Mouse (Mus musculus): ENCODE results near the gene Mrpl49. TPM values are rescaled to one million over a fixed set of nuclear protein-coding genes. Genes with fewer than 3 reads are reported as not detected.

Gene Mrpl49
- polyA plus RNA-seq (2011; ENCODE audit: insufficient read length, low read depth, missing spikeins) = 24.0 and 25.7 TPM in 2 replicates

DNA sequence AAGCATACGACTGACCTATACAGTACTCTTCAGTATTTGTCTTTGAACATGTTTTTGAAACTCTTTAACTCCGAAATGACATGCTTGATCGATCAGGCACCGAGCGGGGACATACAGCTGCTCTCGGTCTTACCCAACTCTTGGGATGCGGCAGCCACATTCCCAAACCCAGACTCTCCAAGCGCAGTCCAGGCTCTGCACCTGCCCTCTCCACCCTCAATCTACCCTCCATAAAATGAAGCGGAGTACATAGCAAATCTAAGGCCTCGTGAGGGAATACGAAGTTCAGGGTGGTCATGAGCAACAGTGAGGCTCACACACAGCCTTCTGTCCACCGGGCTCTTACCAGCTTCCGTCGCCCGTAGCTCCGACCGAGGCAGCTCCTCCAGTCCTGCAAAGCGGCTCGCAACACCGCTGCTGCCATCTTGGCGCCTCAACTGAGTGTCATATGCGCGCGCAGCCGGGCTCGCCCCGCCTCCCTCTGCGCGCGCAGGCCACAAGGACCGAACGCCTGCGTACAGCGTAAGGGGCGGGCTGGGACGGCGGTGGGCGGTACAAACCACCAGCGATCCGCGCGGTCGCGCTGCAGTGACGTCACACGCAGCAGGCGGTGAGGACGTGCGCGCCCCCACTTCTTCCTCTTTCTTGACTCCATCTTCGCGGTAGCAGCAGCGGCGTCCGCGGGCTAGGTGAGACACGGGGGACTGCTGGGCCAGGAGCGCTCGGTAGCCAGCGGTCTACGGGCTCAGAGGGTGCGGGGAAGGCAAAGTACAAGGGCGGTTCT is at the start of gene Mrpl49, which contains the start of gene Fau:
Gene Mrpl49 (minus strand): TSS at position 473 of the 784 bp plus-strand sequence.
Gene Fau (plus strand): TSS at position 532 of the 784 bp plus-strand sequence.
- Histone ChIP-seq H3K4me1 (ENCODE audit: control insufficient read depth, insufficient read depth, low read length) (peaks cover 4% of the 10 kb centered on the region; the same call in 1 of the 2 replicates), H3K4me3 (ENCODE audit: insufficient read depth, low read length) (peak within 1 kb of the TSS; percentile 88), H3K27ac (ENCODE audit: insufficient read depth, low read length) (peak within 1 kb of the TSS; percentile 44)
- TF ChIP-seq CTCF (IDR thresholded peaks at IDR 0.05; ENCODE audit: borderline replicate concordance, insufficient read depth, low read length) (no peak), POLR2A (IDR thresholded peaks at IDR 0.05; ENCODE audit: low read depth, low read length) (peak; percentile 94)

DNA sequence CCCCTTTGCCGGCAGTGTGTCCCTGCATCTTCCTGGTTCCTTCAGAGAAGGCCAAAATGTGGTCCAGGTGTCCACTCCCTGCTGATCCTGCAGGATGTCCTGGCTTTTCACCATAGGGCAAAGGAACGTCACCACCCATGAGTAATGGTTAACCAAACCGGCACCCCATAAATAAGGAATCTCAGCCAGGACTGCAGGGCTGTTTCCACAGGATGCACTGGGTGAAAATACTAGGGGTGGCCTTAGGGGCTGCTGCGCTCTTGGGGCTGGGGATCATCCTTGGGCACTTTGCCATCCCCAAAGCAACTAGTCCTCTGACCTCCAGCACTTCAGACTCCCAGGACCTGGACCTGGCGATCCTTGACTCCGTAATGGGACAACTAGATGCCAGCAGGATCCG is 48.0 kb upstream of the Mrpl49 start, which contains the start of gene Naaladl1:
Gene Naaladl1 (plus strand): TSS at position 197 of the 400 bp plus-strand sequence.
- Histone ChIP-seq H3K4me1 (ENCODE audit: control insufficient read depth, insufficient read depth, low read length) (no peaks in the 10 kb centered on the region), H3K4me3 (ENCODE audit: insufficient read depth, low read length) (no peak within 1 kb of the TSS), H3K27ac (ENCODE audit: insufficient read depth, low read length) (no peak within 1 kb of the TSS)
- no peak for TF ChIP-seq POLR2A (IDR thresholded peaks at IDR 0.05; ENCODE audit: low read depth, low read length)
- no peak for TF ChIP-seq CTCF (IDR thresholded peaks at IDR 0.05; ENCODE audit: borderline replicate concordance, insufficient read depth, low read length)

DNA sequence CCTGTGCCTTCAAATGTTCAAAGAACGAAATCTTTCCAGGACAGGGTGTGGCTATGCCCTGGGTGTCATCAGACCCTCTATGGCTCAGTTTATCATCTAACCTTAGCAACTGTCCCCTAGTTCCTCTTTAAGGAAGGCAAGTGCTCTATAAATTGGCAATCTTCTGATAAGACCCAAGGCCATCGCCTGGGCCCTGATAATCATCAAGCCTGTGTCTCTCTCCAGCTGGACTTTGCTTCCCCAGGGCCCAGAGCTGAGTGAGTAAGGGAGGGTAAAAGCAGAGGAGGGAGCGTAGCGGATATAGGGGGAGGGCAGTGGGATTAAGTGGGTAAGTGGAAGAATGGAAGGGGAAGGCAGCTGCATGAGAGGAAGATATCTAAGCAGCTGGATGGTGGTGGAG is 46.9 kb upstream of the Mrpl49 start:
- H3K4me1 ChIP-seq (ENCODE audit: control insufficient read depth, insufficient read depth, low read length) = no peaks in the 10 kb centered on the region
- no peak overlapping the region for H3K27ac ChIP-seq (ENCODE audit: insufficient read depth, low read length)
- TF ChIP-seq POLR2A (IDR thresholded peaks at IDR 0.05; ENCODE audit: low read depth, low read length) = no peak
- TF ChIP-seq CTCF (IDR thresholded peaks at IDR 0.05; ENCODE audit: borderline replicate concordance, insufficient read depth, low read length) = no peak
- no peak overlapping the region for H3K4me3 ChIP-seq (ENCODE audit: insufficient read depth, low read length)

DNA sequence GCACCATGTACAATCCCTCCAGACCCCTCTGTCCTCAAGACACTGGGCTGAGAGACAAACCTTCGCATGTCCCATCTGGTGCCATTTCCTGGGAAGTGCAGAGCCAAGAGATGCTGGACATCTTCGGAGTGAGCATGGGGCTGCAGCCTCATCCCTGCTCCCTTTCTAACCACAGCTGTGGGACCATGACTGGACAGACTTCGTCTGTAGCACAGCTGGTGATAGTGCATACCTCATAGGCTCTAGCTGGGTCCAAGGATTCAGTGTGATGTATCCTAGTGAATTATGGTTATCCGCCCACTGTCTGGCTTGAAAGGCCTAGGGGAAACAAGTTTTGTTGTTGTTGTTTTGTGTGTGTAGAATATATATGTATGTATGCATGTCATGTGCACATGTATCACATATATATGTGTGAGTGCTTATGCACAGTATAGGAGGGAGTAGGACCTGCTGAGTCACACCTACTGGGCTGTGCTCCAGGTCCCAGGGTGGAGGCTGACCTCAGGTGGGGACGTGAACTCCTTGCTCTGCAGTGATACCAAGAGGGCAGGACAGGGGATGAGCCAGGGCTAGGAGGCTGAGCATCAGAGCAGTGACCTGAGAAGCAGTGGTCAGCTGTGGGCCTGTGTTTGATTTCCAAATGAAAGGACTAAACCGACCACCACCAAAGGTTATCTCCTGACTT is 44.7 kb upstream of the Mrpl49 start:
- no peak overlapping the region for H3K4me3 ChIP-seq (ENCODE audit: insufficient read depth, low read length)
- no peak overlapping the region for H3K27ac ChIP-seq (ENCODE audit: insufficient read depth, low read length)
- TF ChIP-seq POLR2A (IDR thresholded peaks at IDR 0.05; ENCODE audit: low read depth, low read length) = no peak
- TF ChIP-seq CTCF (IDR thresholded peaks at IDR 0.05; ENCODE audit: borderline replicate concordance, insufficient read depth, low read length) = no peak
- H3K4me1 ChIP-seq (ENCODE audit: control insufficient read depth, insufficient read depth, low read length) = no peaks in the 10 kb centered on the region

DNA sequence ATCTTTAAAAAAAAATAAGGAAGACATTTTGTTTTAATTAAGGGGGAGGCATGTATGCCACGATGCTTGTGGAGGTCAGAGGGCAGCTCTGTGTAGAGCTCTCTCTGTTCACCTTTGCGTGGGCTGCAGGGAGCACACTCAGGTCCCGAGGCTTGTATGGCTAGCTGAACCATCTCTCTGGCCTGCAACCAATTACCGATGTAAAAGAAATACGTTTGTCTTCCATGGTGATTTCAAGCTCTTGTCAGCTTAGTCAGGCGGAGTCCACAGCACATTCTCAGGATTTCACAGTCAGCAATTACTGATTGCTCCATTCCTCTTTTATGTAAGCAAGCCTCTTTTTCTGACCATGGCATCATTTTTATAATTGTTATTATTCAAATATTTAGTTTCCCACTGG is 43.6 kb upstream of the Mrpl49 start:
- TF ChIP-seq POLR2A (IDR thresholded peaks at IDR 0.05; ENCODE audit: low read depth, low read length) (no peak), CTCF (IDR thresholded peaks at IDR 0.05; ENCODE audit: borderline replicate concordance, insufficient read depth, low read length) (no peak)
- Histone ChIP-seq H3K27ac (ENCODE audit: insufficient read depth, low read length) (no peak overlapping the region), H3K4me3 (ENCODE audit: insufficient read depth, low read length) (no peak overlapping the region), H3K4me1 (ENCODE audit: control insufficient read depth, insufficient read depth, low read length) (no peaks in the 10 kb centered on the region)

DNA sequence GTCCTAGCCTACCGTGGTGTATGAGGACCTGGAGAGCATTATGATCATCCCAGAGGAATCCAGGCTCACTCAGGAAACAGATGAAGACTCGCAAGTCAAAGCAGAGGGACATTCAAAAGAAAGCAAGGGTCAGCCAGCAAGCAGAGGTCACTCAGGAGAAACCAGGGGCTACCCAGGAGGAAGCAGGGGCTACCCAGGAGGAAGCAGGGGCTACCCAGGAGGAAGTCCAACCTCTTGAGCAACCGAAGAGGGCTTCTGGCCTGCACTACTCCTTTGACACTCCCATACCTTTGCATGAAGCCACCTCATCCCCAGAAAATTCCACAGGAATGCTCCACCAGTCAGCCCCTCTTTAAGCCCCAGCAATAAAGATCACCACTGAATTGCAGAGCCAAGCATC is 40.3 kb upstream of the Mrpl49 start:
- Histone ChIP-seq H3K4me3 (ENCODE audit: insufficient read depth, low read length) (no peak overlapping the region), H3K27ac (ENCODE audit: insufficient read depth, low read length) (no peak overlapping the region), H3K4me1 (ENCODE audit: control insufficient read depth, insufficient read depth, low read length) (no peaks in the 10 kb centered on the region)
- TF ChIP-seq POLR2A (IDR thresholded peaks at IDR 0.05; ENCODE audit: low read depth, low read length) = no peak
- TF ChIP-seq CTCF (IDR thresholded peaks at IDR 0.05; ENCODE audit: borderline replicate concordance, insufficient read depth, low read length) = no peak

DNA sequence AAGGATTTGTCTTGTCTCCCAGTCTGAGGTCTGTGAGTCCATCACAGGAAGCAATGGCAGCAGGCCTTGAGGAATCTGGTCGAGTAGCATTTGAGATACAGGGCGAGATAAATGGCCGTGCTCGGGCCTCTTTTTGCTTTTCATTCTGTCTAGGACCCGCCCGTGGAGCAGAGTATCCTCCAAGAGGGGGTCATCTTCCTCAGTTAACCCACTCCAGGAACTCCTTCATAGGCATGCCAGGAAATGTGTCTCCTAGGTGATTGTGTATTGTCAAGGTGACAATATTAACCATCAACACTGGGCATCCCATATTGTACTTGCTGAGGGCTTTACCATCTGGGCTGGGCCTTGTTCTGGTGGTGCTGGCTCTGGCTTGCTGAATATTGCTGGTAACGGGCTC is 36.5 kb upstream of the Mrpl49 start, which contains the start of gene AC131692.1:
Gene AC131692.1 (plus strand): TSS at position 301 of the 400 bp plus-strand sequence.
- TF ChIP-seq CTCF (IDR thresholded peaks at IDR 0.05; ENCODE audit: borderline replicate concordance, insufficient read depth, low read length) (no peak), POLR2A (IDR thresholded peaks at IDR 0.05; ENCODE audit: low read depth, low read length) (no peak)
- no peak within 1 kb of the TSS for H3K27ac ChIP-seq (ENCODE audit: insufficient read depth, low read length)
- H3K4me1 ChIP-seq (ENCODE audit: control insufficient read depth, insufficient read depth, low read length) = no peaks in the 10 kb centered on the region
- H3K4me3 ChIP-seq (ENCODE audit: insufficient read depth, low read length) = no peak within 1 kb of the TSS

DNA sequence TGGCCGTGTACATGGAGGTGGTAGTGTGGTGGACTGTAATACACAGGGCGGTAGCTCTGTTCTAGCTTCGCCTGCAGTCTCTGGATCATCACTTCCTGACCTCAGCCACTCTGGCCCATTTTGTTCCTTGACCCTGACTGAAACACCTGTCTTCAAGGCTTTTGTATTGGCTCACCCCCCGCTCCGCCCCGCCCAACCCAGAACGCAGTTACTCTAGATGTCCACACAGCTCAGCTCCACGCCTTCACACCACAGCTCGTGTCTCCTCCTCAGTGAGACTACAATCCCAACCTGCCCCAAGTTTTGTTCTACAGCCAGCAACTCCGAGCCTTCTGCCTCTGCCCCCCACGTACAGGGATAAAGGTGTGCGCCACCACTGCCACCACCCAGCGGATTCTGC is 31.3 kb upstream of the Mrpl49 start:
- no peak overlapping the region for H3K27ac ChIP-seq (ENCODE audit: insufficient read depth, low read length)
- TF ChIP-seq POLR2A (IDR thresholded peaks at IDR 0.05; ENCODE audit: low read depth, low read length) (no peak), CTCF (IDR thresholded peaks at IDR 0.05; ENCODE audit: borderline replicate concordance, insufficient read depth, low read length) (no peak)
- no peak overlapping the region for H3K4me3 ChIP-seq (ENCODE audit: insufficient read depth, low read length)

DNA sequence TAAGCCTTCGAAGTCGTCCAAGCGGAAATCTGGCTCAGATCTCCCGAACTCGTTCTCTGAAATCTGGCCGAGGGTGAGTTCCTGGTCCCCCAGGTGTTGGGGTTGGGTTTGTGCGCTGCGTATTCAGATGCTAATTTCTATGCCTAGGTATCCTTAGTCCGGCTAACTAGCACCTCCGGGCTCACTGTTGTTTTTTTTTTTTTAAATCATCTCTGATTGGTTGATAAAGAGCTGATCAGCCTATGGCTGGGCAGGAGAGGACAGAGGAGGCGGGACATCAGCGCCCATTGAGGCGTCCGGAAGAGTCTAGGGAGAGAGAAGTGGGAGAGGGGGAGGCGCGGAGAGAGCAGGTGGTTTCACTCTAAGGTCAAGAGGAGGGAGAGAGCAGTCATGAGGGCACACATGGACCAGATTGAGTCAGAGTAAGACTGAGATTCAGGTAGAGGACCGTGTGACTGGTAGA is 27.9 kb upstream of the Mrpl49 start:
- Histone ChIP-seq H3K4me3 (ENCODE audit: insufficient read depth, low read length) (peak overlapping the region; percentile 87), H3K4me1 (ENCODE audit: control insufficient read depth, insufficient read depth, low read length) (peaks cover 4% of the 10 kb centered on the region; the same call in 1 of the 2 replicates), H3K27ac (ENCODE audit: insufficient read depth, low read length) (no peak overlapping the region)
- TF ChIP-seq POLR2A (IDR thresholded peaks at IDR 0.05; ENCODE audit: low read depth, low read length) = no peak
- no peak for TF ChIP-seq CTCF (IDR thresholded peaks at IDR 0.05; ENCODE audit: borderline replicate concordance, insufficient read depth, low read length)

More for the DNA sequence above, 31.3 kb upstream of the Mrpl49 start:
- peaks cover 1% of the 10 kb centered on the region; the same call in 1 of the 2 replicates for H3K4me1 ChIP-seq (ENCODE audit: control insufficient read depth, insufficient read depth, low read length)
